Mouse (Mus musculus) lung, postnatal 4 days (tissue): ENCODE measurements around the gene Neurl2.

Experiments
- DNase-seq, 2 experiments: peaks; one replicate each; pipeline ENCODE4 v3.0.0; 2021

Gene Neurl2

DNA sequence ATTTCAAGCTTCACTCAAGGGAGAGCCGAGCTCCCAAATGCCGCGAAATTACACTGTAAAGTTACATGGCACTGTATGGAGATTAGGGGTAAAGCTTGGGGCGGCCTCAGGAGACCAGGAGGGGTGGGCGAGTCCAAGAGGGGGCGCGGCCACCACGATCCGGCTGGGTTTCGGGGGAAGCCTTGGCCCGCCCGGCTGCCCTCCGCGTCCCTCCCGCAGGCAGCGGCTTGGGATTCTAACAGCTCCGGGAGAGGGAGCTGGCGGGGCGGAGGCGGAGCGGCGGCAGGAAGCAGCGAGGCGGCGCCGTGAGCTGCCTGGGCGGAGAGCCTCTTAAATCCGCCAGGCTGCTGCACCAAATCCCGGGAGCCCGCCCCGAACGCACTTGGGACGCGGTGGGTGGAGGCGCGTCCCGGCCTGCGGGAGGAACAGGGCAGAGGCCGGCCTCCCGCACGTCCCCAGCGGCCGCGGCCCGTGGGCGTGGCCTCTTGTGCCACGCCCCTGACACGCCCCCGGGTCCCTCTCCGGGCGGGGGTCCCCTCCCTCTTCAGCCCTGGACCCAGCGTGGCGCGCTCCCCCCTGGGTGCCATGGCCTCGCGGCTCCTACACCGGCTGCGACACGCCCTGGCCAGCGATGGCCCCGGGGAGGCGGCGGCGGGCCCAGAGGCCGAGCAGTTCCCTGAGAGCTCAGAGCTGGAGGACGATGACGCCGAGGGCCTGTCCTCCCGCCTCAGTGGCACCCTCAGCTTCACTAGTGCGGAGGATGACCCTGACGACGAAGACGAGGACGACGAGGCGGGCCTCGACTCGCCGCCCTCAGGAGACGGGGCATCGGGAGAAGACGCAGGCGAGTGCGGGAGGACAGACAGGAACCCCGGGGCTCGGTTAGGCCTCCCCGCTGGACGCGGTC lies 47.5 kb downstream of the Neurl2 start, which contains the start of gene Snx21:
Gene Snx21, plus strand, starts transcription at position 343 of the 907 bp plus-strand sequence.
- peak; percentile 90 to 96 for DNase-seq

DNA sequence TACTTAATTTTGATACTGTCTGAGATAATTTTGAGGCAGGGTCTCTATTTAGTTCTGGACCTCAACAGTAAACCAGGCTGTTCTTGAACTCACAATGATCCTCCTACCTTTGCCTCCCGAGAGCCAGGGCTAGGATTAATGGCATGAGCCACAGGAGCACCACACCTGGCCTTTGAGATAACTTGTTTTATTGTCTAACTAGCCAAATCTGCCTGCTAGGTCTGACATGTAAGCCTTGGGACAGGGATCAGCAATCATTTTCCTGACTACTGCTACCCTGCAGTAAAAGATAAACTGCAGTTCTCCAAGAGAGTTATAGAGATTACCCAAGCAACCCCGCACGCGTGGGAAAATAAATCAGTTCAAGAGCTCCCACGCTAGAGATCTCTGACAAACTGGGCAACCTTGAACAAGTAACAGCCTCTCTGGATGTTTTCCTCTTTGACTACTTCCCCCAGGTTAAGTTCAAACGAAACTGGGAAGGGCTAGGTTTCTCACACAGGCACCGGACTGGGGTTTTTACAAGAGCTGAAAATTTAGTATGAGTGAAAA lies 48.3 kb downstream of the Neurl2 start:
- DNase-seq: peak in 1 of 2 experiments; percentile 15

DNA sequence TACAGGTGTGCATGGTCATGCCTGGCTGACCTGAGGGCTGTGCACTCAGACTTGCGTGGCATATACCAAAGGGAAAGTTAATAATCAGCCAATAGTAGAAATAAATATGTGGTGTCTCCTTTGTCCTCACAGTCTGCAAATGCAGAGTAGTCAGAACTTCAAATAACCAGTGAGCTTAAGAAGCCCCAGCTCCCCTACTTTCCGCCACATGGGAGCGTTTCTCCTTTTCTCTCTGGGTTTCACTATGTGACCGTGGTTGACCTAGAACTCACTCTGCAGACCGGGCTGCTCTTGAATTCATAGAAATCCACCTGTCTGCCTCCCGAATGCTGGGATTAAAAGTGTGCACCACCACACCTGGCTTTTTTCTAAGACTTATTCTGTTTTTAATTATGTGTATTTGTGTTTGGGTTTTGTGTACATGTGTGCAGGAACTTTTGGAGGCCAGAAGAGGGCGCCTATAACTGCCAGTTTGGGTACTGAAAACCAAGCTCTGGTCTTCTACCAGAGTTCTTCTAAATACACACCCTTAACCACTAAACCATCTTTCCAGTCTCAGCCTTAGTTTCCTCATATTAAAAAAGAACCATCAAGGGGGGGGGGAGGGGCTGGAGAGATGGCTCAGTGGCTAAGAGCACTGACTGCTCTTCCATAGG lies 49.2 kb downstream of the Neurl2 start:
- no peak for DNase-seq

DNA sequence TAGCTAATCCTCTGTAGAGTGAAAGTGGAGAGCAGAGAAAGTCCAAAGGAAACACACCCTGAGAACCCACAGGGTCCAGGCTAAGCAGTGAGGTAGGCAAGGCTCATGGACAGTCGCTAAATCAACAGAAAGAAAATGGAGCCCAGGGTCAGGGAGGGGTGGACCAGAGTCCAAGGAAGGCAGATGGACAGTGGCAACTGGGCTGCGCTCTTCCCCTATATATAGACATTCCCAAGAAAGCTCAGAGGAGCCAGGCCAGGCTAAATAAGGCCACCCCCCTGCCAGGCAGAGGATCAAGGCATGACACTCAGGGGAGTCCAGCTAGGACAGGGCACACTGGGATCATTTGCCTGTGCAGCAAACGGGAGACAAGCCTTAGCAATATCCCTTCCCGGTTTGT lies 51.4 kb downstream of the Neurl2 start:
- DNase-seq: no peak
